Mouse (Mus musculus): ENCODE data around the gene Gm9837. TPM values are rescaled to one million over a fixed set of nuclear protein-coding genes. Genes with fewer than 3 reads are reported as not detected.

Gene Gm9837
- polyA plus RNA-seq, 1 experiment from 2014 or later, result not detected

DNA sequence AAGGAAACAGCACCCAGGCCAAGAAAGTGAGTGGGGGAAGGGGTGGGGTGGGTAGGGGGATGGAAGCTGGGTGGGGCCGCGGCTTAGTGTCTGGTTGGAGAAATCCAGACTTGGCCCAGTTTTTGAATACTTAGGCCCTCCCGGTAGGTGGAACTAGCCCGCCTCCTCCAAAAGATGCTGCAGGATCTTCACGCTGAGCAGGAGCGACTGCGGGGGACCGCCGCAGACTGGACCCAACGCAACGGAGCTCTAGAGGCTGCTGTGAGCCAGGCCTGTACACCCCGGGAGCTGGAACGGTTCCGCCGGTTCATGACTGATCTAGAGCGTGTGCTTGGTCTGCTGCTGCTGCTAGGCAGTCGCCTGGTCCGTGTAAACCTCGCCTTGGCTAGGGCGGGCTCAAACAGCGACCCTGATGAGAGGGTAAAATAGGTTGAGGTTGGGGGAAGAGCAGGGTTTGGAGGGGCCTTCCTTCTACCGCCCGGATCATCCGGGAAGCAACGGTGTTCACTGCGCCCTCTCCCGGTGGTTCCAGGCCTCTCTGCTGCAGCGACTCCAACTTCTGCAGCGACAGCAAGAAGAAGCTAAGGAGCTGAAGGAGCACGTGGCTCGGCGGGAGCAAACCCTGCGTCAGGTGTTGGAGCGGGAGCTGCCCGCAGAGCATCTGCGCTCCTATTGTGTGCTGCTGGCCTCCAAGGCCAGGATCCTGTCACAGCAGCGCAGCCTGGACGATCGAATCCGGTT, 3.9 kb downstream of the Gm9837 start:
- Histone ChIP-seq H3K4me3 (peak overlapping the region; percentile 27), H3K36me3 (no peaks in the 10 kb centered on the region), H3K4me2 (replicated peaks) (peak overlapping the region; percentile 42), H3K27ac (no peak overlapping the region), H3K27me3 (peaks cover 86% of the 10 kb centered on the region), H3K9ac (peak overlapping the region; percentile 30; the same call in 1 of the 2 replicates), H3K9me3 (no peaks in the 10 kb centered on the region), H3K4me1 (peaks cover 28% of the 10 kb centered on the region)
- ATAC-seq (ENCODE audit: insufficient number of reproducible peaks, insufficient read depth, low FRiP score, low TSS enrichment), result 0 out of 2 replicates have a peak, but pooled peaks have one; percentile 8
- WGBS, result 6% methylated on average over 40 of the region's 40 CpGs

DNA sequence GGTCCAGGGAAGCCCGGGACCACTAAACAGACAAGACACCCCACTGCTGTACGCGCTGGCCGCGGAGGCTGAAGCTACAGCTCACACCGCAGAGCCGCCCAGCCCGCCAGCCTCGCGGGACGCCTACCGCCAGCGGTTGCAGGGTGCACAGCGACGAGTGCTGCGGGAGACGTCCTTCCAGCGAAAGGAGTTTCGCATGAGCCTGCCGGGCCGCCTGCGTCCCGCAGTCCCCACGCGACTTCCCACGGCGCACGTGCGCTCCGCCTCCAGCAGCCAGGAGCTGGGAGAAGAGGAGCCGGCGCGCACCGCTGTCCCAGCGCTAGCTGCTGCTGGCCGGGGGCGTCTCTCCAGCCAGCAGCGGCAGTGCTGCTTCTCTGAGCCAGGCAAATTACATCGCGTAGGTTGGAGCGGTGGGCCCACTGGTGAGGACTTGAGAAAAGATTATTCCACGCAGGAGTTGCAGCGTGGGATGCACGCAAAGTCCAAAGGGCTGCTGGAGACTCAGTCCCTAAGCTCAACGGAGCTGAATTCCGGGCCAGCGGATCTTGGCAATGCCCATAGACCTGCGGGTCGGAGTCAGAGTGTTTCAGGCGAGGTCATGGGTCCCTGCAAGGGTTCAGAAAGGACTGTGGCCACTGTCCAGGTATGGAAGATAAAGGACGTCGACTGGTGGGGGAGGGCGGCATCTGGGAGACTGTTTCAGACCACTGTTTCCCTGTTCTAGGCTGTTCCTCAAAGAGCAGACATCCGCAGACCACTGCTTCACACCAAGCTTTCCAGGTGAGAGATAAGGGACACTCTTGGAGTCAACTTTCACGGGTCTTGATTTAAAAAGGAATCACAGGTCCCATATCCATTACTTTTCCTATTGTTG, 6.5 kb downstream of the Gm9837 start:
- 6% methylated on average over 55 of the region's 55 CpGs for WGBS
- no peak for ATAC-seq (ENCODE audit: insufficient number of reproducible peaks, insufficient read depth, low FRiP score, low TSS enrichment)
- Histone ChIP-seq H3K27ac (no peak overlapping the region), H3K9ac (peak overlapping the region; percentile 50; the same call in 1 of the 2 replicates), H3K4me1 (peaks cover 15% of the 10 kb centered on the region), H3K27me3 (peaks cover 70% of the 10 kb centered on the region), H3K4me3 (peak overlapping the region; percentile 41), H3K9me3 (no peaks in the 10 kb centered on the region), H3K36me3 (no peaks in the 10 kb centered on the region), H3K4me2 (replicated peaks) (peak overlapping the region; percentile 79)

DNA sequence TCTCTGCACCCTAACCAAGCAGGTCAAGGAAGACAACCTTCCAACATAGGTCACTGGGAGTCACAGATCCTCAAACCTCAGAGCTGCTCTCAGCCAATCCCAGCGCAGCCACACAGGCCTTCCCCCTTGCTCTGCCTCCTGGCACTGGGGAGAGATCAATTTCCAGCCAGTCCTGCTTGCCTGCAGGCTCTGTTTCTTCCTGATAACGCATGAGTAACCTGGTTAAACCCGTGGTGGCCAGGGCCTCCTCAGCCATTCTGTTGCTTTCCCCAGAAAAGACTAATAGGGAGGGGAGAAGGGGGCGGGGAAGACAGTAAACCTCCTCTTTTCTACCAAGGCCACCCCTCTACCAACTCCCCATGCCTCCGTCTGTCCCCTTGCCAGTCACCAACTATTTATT, 8.6 kb downstream of the Gm9837 start:
- Histone ChIP-seq H3K4me2 (replicated peaks) (no peak overlapping the region), H3K4me1 (peaks cover 13% of the 10 kb centered on the region), H3K27ac (no peak overlapping the region), H3K36me3 (no peaks in the 10 kb centered on the region), H3K9me3 (no peaks in the 10 kb centered on the region), H3K27me3 (peaks cover 55% of the 10 kb centered on the region), H3K4me3 (no peak overlapping the region), H3K9ac (no peak overlapping the region)
- 16% methylated on average over 5 of the region's 5 CpGs for WGBS
- ATAC-seq (ENCODE audit: insufficient number of reproducible peaks, insufficient read depth, low FRiP score, low TSS enrichment), result no peak

DNA sequence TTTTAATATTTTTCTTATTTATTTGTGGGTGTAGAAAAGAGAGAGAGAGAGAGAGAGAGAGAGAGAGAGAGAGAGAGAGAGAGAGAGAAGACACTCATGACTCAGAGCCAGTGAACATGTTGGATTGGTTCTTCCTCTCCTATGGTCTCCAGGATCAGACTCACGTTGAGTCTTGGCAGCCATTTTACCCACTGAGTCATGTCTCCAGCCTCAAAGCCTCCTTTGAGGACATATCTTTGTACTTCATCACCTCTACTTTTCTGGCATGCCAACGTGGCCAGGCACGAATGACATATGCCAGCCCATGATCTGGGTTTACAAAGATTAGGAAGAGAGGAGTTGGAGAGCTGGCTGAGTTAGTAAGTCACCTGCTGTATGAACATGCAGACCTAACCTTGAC, 10.1 kb downstream of the Gm9837 start:
- no peak overlapping the region for H3K27ac ChIP-seq
- 84% methylated on average over 3 of the region's 3 CpGs for WGBS

DNA sequence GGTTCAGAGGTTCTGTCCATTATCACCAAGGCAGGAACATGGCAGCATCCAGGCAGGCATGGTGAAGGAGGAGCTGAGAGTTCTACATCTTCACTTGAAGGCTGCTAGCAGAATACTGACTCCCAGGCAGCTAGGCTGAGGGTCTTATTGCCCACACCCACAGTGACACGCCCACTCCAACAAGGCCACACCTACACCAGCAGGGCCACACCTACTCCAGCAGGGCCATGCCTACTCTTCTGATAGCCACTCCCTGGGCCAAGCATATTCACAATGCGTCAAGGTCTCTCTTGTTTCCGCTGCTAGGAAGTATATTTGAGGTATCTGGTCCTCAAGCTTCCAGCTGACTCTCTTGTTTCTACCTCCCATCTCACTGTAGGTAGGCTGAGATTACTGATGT, 11.3 kb downstream of the Gm9837 start:
- ATAC-seq (ENCODE audit: insufficient number of reproducible peaks, insufficient read depth, low FRiP score, low TSS enrichment), result no peak
- Histone ChIP-seq H3K4me2 (replicated peaks) (no peak overlapping the region), H3K36me3 (no peaks in the 10 kb centered on the region), H3K27ac (no peak overlapping the region), H3K27me3 (peaks cover 30% of the 10 kb centered on the region), H3K4me3 (no peak overlapping the region), H3K9ac (no peak overlapping the region), H3K9me3 (no peaks in the 10 kb centered on the region), H3K4me1 (peaks cover 10% of the 10 kb centered on the region)
- WGBS, result 73% methylated on average over 3 of the region's 3 CpGs

More for the DNA sequence above, 10.1 kb downstream of the Gm9837 start:
- no peaks in the 10 kb centered on the region for H3K36me3 ChIP-seq
- ATAC-seq (ENCODE audit: insufficient number of reproducible peaks, insufficient read depth, low FRiP score, low TSS enrichment), result no peak
- no peaks in the 10 kb centered on the region for H3K9me3 ChIP-seq
- H3K4me3 ChIP-seq, result no peak overlapping the region
- H3K4me2 ChIP-seq (replicated peaks), result no peak overlapping the region
- H3K27me3 ChIP-seq, result peaks cover 42% of the 10 kb centered on the region
- H3K9ac ChIP-seq, result no peak overlapping the region
- H3K4me1 ChIP-seq, result peaks cover 11% of the 10 kb centered on the region

DNA sequence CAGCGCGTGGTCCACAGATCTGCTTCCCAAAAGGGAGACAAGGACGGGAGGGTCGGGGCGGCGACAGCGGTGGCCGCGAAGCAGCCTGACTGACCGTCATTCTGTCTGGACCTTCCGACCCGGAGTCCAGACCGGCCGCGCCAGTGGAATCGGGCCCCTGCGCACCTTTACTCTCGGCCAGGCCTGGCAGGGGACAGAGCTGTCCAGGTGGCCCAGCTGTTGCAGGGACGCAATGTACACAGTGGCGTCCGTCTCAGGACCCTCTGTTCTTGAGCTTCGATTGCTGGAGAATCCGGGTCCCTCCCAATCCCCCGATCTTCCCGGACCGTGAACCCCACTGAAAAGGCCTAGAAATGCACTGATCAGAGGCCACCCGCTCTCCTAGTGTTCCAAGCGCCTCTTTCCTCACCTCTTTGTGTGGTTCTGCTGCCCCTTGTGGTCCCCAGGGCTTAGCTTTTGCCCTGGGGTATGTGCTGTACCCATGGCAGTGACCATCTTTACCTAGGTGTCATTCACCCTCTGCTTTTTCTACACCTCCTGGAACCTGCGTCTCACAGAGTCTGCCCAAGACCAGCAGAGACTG, 12.8 kb downstream of the Gm9837 start:
- no peaks in the 10 kb centered on the region for H3K9me3 ChIP-seq
- H3K4me3 ChIP-seq, result peak overlapping the region; percentile 50
- H3K4me2 ChIP-seq (replicated peaks), result peak overlapping the region; percentile 54
- WGBS, result 4% methylated on average over 29 of the region's 29 CpGs
- peaks cover 15% of the 10 kb centered on the region for H3K27me3 ChIP-seq
- H3K4me1 ChIP-seq, result no peaks in the 10 kb centered on the region
- H3K36me3 ChIP-seq, result no peaks in the 10 kb centered on the region
- ATAC-seq (ENCODE audit: insufficient number of reproducible peaks, insufficient read depth, low FRiP score, low TSS enrichment), result no peak
- peak overlapping the region; percentile 58 for H3K9ac ChIP-seq
- no peak overlapping the region for H3K27ac ChIP-seq

DNA sequence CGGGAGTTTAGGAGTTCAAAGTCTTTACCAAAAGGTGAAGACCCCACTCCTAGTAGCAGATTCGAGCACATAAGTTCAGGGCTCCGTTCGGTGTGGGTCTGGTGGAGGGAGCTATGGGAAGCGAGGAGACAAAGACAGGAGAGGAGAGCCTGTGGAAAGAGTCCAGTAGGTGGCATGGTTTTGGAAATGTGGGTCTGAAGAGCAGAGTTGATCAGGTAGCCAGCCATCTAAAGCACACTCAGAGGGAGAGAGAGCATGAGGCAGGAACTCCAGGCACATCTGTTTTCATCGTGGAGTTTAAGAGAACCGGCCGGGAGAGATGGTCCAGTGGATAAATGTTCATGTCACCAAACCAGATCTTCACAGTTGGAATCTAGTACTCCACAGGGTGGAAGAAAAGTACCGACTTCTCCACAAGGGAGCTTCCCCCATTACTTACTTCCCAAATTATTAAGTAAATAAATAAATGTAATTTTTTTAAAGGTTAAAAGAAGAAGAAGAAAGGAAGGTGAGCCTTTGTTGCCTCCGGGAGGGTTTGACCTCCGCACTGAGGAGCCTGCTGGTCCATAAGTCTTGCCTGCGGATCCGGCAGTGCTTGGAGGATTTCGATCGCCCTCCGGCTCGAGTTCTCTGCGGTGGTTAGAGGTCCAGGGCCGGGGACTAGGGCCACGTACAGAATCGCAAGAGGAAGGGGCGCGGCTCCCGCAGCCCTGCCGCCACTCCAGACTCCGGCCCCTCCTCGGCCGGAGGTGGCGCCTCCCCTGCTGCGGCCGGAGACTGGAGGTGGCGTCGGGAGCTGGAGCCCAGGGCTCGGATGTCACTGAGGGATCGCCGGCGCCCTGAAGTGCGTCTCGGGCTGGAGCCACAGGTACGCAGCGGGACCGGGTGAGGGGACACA, 13.6 kb downstream of the Gm9837 start, which contains the start of the genes Gm10447 and Shroom1:
Gm10447 (minus strand) TSS at position 637 of the 898 bp plus-strand sequence.
Shroom1 (plus strand) TSS at position 732 of the 898 bp plus-strand sequence.
- H3K9ac ChIP-seq, result peak within 1 kb of the TSS; percentile 58
- ATAC-seq (ENCODE audit: insufficient number of reproducible peaks, insufficient read depth, low FRiP score, low TSS enrichment), result peak; percentile 82
- peaks cover 7% of the 10 kb centered on the region for H3K27me3 ChIP-seq
- peak within 1 kb of the TSS; percentile 54 for H3K4me2 ChIP-seq (replicated peaks)
- H3K9me3 ChIP-seq, result no peaks in the 10 kb centered on the region
- peak within 1 kb of the TSS; percentile 50 for H3K4me3 ChIP-seq
- H3K4me1 ChIP-seq, result no peaks in the 10 kb centered on the region
- no peak within 1 kb of the TSS for H3K27ac ChIP-seq
- H3K36me3 ChIP-seq, result no peaks in the 10 kb centered on the region
- WGBS, result 3% methylated on average over 42 of the region's 42 CpGs

DNA sequence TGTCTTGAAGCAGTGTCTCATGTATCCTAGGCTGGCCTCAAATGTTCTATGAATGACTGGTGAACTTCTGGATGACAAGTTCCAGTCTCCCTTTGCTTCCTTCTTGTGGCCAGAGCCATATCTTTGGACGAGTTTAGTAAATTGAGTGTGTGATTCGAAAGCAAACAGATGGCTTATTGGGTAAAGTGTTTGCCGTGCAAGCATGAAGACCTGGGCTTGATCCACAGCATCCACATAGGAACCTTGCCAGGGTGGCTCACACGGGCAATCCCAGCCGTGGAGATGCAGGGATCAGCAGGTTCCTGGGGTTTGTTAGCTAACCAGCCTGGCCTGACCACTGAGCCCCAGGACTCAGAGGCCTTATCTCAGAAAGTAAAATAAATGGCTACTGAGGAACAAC, 17.2 kb downstream of the Gm9837 start:
- no peaks in the 10 kb centered on the region for H3K4me1 ChIP-seq
- no peak overlapping the region for H3K27ac ChIP-seq
- no peaks in the 10 kb centered on the region for H3K9me3 ChIP-seq
- no peak overlapping the region for H3K4me2 ChIP-seq (replicated peaks)
- ATAC-seq (ENCODE audit: insufficient number of reproducible peaks, insufficient read depth, low FRiP score, low TSS enrichment), result no peak
- WGBS, result 83% methylated on average over 5 of the region's 5 CpGs
- H3K36me3 ChIP-seq, result no peaks in the 10 kb centered on the region
- no peaks in the 10 kb centered on the region for H3K27me3 ChIP-seq
- no peak overlapping the region for H3K4me3 ChIP-seq
- no peak overlapping the region for H3K9ac ChIP-seq

DNA sequence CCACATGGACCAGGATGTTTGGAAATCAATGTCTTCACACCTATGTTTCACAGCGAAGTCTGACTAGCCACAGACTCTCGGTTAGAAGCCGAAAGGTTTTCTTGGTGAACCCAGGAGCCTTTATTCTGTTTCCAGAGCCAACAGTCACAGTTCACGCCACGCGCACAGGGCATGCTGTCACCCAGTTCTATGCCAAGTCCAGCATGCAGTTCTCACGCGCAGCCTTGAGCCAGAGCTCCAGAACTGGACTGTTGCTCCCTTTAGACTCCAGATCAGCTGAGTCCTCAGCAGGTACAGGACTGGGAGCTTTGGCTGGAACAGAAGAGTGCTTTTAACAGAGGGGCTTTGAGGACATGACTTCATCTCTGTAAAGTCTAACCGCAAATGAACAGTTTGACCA, 17.9 kb downstream of the Gm9837 start:
- Histone ChIP-seq H3K36me3 (no peaks in the 10 kb centered on the region), H3K9me3 (no peaks in the 10 kb centered on the region), H3K4me2 (replicated peaks) (no peak overlapping the region), H3K4me1 (no peaks in the 10 kb centered on the region), H3K27me3 (no peaks in the 10 kb centered on the region), H3K4me3 (no peak overlapping the region), H3K27ac (no peak overlapping the region), H3K9ac (no peak overlapping the region)
- ATAC-seq (ENCODE audit: insufficient number of reproducible peaks, insufficient read depth, low FRiP score, low TSS enrichment), result no peak
- WGBS, result 95% methylated on average over 9 of the region's 9 CpGs

DNA sequence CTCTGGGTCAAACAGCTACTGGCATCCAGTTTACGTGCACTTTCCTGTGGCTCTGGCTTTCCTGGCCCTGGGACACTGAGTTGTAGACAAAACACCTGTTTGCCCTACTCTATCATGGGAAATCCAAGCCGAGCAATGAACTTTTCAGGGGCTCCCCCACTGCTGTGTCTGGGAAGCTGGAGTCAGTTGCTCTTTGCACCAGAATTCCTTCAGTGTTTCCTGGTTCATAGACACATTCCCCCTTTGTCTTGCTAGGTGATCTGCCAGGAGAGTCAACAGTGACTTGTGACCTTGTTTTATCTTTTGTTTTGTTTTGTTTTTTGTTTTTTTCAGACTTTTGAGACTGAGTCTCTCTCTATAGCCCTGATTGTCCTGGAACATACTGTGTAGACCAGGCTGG, 18.9 kb downstream of the Gm9837 start:
- Histone ChIP-seq H3K4me2 (replicated peaks) (no peak overlapping the region), H3K4me3 (no peak overlapping the region), H3K4me1 (no peaks in the 10 kb centered on the region), H3K36me3 (no peaks in the 10 kb centered on the region), H3K27ac (no peak overlapping the region), H3K9me3 (no peaks in the 10 kb centered on the region), H3K9ac (no peak overlapping the region), H3K27me3 (no peaks in the 10 kb centered on the region)
- ATAC-seq (ENCODE audit: insufficient number of reproducible peaks, insufficient read depth, low FRiP score, low TSS enrichment), result no peak
- 64% methylated on average over 2 of the region's 2 CpGs for WGBS
